Mouse (Mus musculus): ENCODE results near the gene 1700001C19Rik.
A peak's percentile ranks its signal among the peaks of the same experiment; 100 is the strongest.

DNA sequence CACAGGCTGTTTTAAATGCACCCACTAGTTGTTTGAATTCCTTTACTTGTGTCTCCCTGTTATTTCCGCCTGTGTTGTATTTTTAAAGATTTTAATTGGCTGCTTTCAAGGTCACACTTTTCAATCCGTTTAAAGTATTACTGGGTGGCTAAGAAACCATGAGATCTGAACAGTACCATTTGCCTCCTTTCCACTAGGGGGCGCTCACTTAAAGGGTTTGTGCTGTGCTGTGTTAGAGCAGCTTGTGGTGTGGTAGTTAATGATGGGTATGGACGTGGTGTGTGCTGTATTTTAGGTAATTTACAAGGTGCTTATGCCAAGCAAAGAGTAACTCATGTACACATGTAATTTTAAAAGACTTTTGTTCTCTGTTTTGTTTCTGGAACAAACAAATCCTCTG, 65.7 kb downstream of the 1700001C19Rik start:
- TF ChIP-seq GATA1 (IDR thresholded peaks at IDR 0.05; ENCODE audit: borderline replicate concordance, low read length) (no peak), CTCF (IDR thresholded peaks at IDR 0.05; ENCODE audit: low read depth, low read length) (peak; percentile 87), POLR2AphosphoS5 (IDR thresholded peaks at IDR 0.05; ENCODE audit: insufficient replicate concordance, low read depth, low read length) (no peak), GATA2 (IDR thresholded peaks at IDR 0.05; ENCODE audit: borderline replicate concordance, low read depth, low read length) (no peak)

All from G1E (cell line).